Mouse (Mus musculus) liver, embryonic 14.5 days (tissue): ENCODE data around the gene Ap1g2.

ENCODE experiments used
- CTCF ChIP-seq: IDR thresholded peaks from 2 replicates; pipeline ENCODE4 v1.5.1; 2016; ENCODE audit warnings: antibody characterized with exemption, low read depth, control low read depth
- EP300 ChIP-seq: IDR thresholded peaks from 2 replicates; pipeline ENCODE4 v1.6.1; 2016; ENCODE audit warnings: antibody characterized with exemption, low read depth

- TF ChIP-seq CTCF, result no peak
- no peak for TF ChIP-seq EP300
Observed at GRCm38 (mm10) chr14:55105386-55105785, 1.0 kb downstream of the Ap1g2 start.
